Mouse (Mus musculus) midbrain, postnatal 0 days (tissue): ENCODE measurements around the gene Helz. TPM values are rescaled to one million over a fixed set of nuclear protein-coding genes. Genes with fewer than 3 reads are reported as not detected.

Experiments
- ATAC-seq: fragments of 200-750 bp; cut with Nextera tagmentation; 2 replicates; pipeline ENCODE4 v1.8.0; 2017; ENCODE audit warnings: moderate number of reproducible peaks, mild to moderate bottlenecking, moderate TSS enrichment, moderate library complexity; ENCODE audit not compliant: low FRiP score
- DNase-seq: peaks from one replicate; pipeline ENCODE4 v3.0.0-alpha.2; 2015; ENCODE audit warnings: low spot score
- H3K27ac ChIP-seq: fragments of 300-500 bp; sonication (generic); 2 replicates; pipeline ENCODE4 v1.5.1; 2014; ENCODE audit warnings: low read depth, mild to moderate bottlenecking, low read length, mixed read lengths
- H3K27me3 ChIP-seq: fragments of 300-500 bp; sonication (generic); 2 replicates; pipeline ENCODE4 v1.6.1; 2014; ENCODE audit warnings: low read length, control low read depth, mixed read lengths; ENCODE audit not compliant: insufficient read depth
- H3K36me3 ChIP-seq: fragments of 300-500 bp; sonication (generic); 2 replicates; pipeline ENCODE4 v1.6.1; 2014; ENCODE audit warnings: low read length, control low read depth, mixed read lengths; ENCODE audit not compliant: insufficient read depth
- H3K4me1 ChIP-seq: fragments of 300-500 bp; sonication (generic); 2 replicates; pipeline ENCODE4 v1.6.1; 2014; ENCODE audit warnings: mild to moderate bottlenecking, control low read depth, antibody characterized with exemption, low read length, mixed read lengths; ENCODE audit not compliant: insufficient read depth
- H3K4me2 ChIP-seq: fragments of 300-500 bp; sonication (generic); 2 replicates; pipeline ENCODE4 v1.6.1; 2014; ENCODE audit warnings: low read depth, mild to moderate bottlenecking, low read length, mixed read lengths; ENCODE audit not compliant: poor library complexity, severe bottlenecking
- H3K4me3 ChIP-seq: fragments of 300-500 bp; sonication (generic); 2 replicates; pipeline ENCODE4 v1.5.1; 2014; ENCODE audit warnings: low read depth, mild to moderate bottlenecking, low read length, moderate library complexity
- H3K9ac ChIP-seq: fragments of 300-500 bp; sonication (generic); replicated peaks from 2 replicates; pipeline ENCODE4 v1.6.1; 2014; ENCODE audit warnings: mild to moderate bottlenecking, low read length, moderate library complexity, mixed read lengths; ENCODE audit not compliant: poor library complexity, severe bottlenecking
- H3K9me3 ChIP-seq: fragments of 300-500 bp; sonication (generic); 2 replicates; pipeline ENCODE4 v1.6.1; 2016; ENCODE audit warnings: low read length, control low read depth
- CTCF ChIP-seq: IDR thresholded peaks from 2 replicates; pipeline ENCODE4 v1.5.1; 2016; ENCODE audit warnings: antibody characterized with exemption, mild to moderate bottlenecking
- WGBS: fragments of 180-500 bp; shearing (Covaris S2); extraction: QIAGEN DNeasy Blood & Tissue Kit; methylation state at CpG from one replicate; pipeline ENCODE4 v1.1.7; 2014; 5-methylcytosine and 5-hydroxymethylcytosine counted together
- polyA plus RNA-seq: library from polyadenylated mRNA; unstranded; fragments of >200 nt; fragmentation: Nextera tagmentation; extraction: Ambion mirVana; gene quantifications from 2 replicates; pipeline ENCODE4 v1.2.1, GENCODE M21; 2015
- total RNA-seq: library from RNA; depleted of rRNA; stranded (reverse); fragments of >200 nt; gene quantifications from 2 replicates; pipeline ENCODE4 v1.2.3, GENCODE M21; 2014

The Helz gene
- total and polyA plus RNA-seq, 2 experiments from 2014 or later: 8.9 to 15.9 TPM

GRCm38 (mm10) chr11:107540339-107540738, 7.4 kb upstream of the Helz start:
- Histone ChIP-seq H3K4me1 (no peaks in the 10 kb centered on the region), H3K9ac (no peak overlapping the region), H3K36me3 (no peaks in the 10 kb centered on the region), H3K9me3 (no peaks in the 10 kb centered on the region), H3K27ac (no peak overlapping the region), H3K4me2 (no peak overlapping the region), H3K4me3 (no peak overlapping the region), H3K27me3 (no peaks in the 10 kb centered on the region)
- TF ChIP-seq CTCF: no peak
- 60% methylated on average over 1 of the region's 1 CpGs for WGBS
- no peak for ATAC-seq
- DNase-seq: no peak

DNA sequence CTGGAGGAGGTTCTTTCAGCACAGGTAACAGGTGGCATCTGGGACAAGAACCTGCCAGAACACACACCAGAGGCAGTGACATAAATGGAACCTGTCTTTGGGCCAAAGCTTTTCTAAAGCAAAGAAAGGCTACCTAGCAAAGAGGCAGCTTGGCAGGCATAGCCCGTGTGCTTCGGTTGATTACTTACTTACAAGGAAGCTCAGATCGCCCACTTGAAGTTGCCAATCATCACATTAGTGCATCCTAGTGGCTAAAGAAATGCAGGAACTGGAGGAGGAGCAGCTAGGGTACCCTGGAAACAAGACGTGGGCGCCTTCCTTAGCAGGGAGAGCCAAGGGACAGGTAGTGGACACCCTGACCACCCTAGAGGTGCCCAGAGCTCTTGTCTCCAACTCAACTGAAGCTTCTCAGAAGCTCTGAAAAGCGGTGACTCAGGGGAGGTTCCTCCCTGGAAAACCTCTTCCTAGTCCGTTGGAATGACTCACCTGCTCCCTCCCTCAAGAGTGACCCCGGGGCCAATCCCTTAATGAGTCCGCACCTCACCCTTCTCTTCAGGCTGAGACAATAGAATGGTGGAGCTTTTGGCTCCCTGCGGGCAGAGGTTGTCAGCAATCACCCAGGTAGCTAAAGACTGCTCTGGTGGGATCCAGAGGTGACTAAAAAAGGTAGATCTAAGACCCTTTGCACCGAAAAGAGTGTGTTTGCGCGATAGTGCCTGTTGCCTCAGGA, 1.8 kb upstream of the Helz start:
- no peaks in the 10 kb centered on the region for H3K27me3 ChIP-seq
- peak overlapping the region; percentile 95 for H3K4me3 ChIP-seq
- ATAC-seq: no peak
- no peak for DNase-seq
- H3K4me2 ChIP-seq: peak overlapping the region; percentile 99
- 28% methylated on average over 13 of the region's 13 CpGs for WGBS
- no peaks in the 10 kb centered on the region for H3K9me3 ChIP-seq
- peaks cover 4% of the 10 kb centered on the region; the same call in 1 of the 2 replicates for H3K4me1 ChIP-seq
- H3K9ac ChIP-seq: no peak overlapping the region
- H3K27ac ChIP-seq: no peak overlapping the region
- TF ChIP-seq CTCF: no peak
- 0 out of 2 replicates have a peak, but pooled peaks cover 2% of the 10 kb centered on the region for H3K36me3 ChIP-seq

DNA sequence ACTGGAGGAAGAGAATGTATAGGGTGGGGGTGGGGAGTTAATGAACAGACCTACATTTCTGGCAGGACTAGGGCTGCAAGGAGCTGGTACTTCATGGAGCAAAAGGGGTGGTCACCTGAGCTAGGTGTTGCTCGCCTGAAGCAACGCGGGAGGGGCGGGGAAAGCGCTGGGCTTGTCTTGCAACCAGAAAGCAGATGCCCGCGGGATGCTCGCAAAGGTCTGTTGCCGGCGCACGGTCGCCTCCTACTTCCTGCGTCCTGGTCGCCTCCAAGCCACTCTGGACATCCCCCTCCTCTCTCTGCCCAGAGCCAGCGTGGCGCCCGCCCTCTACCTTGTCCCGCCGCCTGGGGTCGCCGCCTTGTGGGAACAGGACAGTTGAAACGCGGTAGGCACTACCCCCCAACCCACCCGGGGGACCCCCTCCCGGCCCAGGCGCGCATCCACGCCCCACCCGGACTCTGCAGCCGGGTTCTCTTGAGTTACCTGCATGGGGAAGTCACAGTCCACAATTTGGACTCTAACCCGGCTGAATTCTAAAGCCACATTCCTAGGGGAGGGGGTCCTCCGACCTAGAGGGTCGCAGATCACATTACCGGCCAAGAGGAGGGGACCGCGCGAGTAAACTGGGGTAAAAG, 946 bp upstream of the Helz start:
- H3K27me3 ChIP-seq: no peaks in the 10 kb centered on the region
- peak overlapping the region; percentile 95 for H3K4me3 ChIP-seq
- peak overlapping the region; percentile 72 for H3K9ac ChIP-seq
- TF ChIP-seq CTCF: 0 out of 2 replicates have a peak, but pooled peaks have one; percentile 19
- ATAC-seq (0 out of 2 replicates have a peak, but pooled peaks have one; percentile 34), DNase-seq (peak; percentile 5)
- H3K4me2 ChIP-seq: peak overlapping the region; percentile 99
- H3K9me3 ChIP-seq: no peaks in the 10 kb centered on the region
- under 1% methylated on average over 36 of the region's 37 CpGs for WGBS
- peaks cover 7% of the 10 kb centered on the region; the same call in 1 of the 2 replicates for H3K36me3 ChIP-seq
- H3K27ac ChIP-seq: no peak overlapping the region
- H3K4me1 ChIP-seq: peaks cover 4% of the 10 kb centered on the region; the same call in 1 of the 2 replicates

- TF ChIP-seq CTCF: peak; percentile 28; the same call in 1 of the 2 replicates
- Histone ChIP-seq H3K9me3 (no peaks in the 10 kb centered on the region), H3K36me3 (peaks cover 7% of the 10 kb centered on the region; the same call in 1 of the 2 replicates), H3K4me3 (peak overlapping the region; percentile 95), H3K4me2 (peak overlapping the region; percentile 99), H3K4me1 (peaks cover 4% of the 10 kb centered on the region; the same call in 1 of the 2 replicates), H3K27ac (peak overlapping the region; percentile 75), H3K27me3 (no peaks in the 10 kb centered on the region), H3K9ac (peak overlapping the region; percentile 72)
- peak; percentile 9 for DNase-seq
- ATAC-seq: peak; percentile 52
- WGBS: 5% methylated on average over 38 of the region's 39 CpGs
Observed at GRCm38 (mm10) chr11:107548204-107548975, 660 bp downstream of the Helz start.

- ATAC-seq (no peak), DNase-seq (no peak)
- Histone ChIP-seq H3K9me3 (no peaks in the 10 kb centered on the region), H3K36me3 (0 out of 2 replicates have a peak, but pooled peaks cover 14% of the 10 kb centered on the region), H3K27me3 (no peaks in the 10 kb centered on the region), H3K9ac (no peak overlapping the region), H3K4me3 (no peak overlapping the region), H3K4me2 (no peak overlapping the region), H3K4me1 (no peaks in the 10 kb centered on the region), H3K27ac (no peak overlapping the region)
- no peak for TF ChIP-seq CTCF
- WGBS: 99% methylated on average over 5 of the region's 5 CpGs
Observed at GRCm38 (mm10) chr11:107559874-107560273, 12.1 kb downstream of the Helz start.
